Mouse (Mus musculus): ENCODE results near the gene Hbs1l. TPM values are rescaled to one million over a fixed set of nuclear protein-coding genes. Genes with fewer than 3 reads are reported as not detected.
"Not testable (repeated sequence)": the region's sequence is repeated elsewhere in the genome, so short reads cannot be mapped to it uniquely, and the experiment has no call there.

Hbs1l gene
- polyA plus RNA-seq, 1 experiment from 2014 or later: 42.7 TPM

DNA sequence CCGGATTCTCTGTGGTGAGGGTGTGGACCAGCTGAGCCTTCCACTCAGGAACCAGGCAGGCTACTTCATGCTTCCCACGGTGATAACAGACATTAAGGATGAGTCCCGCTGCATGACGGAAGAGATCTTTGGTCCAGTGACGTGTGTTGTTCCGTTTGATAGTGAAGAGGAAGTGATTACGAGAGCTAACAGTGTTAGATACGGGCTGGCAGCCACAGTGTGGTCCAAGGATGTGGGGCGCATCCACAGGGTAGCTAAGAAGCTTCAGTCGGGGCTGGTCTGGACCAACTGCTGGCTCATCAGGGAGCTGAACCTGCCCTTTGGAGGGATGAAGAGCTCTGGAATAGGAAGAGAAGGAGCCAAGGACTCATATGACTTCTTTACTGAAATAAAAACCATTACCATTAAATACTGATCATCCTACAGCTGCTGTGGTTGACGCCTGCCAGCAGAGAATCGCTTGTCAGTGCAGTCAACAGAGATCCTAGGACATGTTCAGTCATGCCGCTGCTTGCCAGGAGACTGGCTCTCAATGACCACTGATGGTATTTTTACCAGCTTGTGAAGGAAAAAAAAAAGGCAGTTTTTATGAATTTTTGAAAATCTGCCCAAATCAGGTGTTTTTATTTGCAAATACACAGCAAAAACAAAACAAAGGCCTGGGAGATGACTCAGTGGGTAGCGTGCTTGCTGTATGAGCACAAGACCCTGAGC lies 99.8 kb downstream of the Hbs1l start:
- H3K36me3 ChIP-seq (ENCODE audit: control insufficient read depth, insufficient read depth, low read length): no peaks in the 10 kb centered on the region
- H3K9ac ChIP-seq (ENCODE audit: low read length): no peak overlapping the region
- H3K4me3 ChIP-seq (ENCODE audit: low read depth, low read length): no peak overlapping the region
- H3K9me3 ChIP-seq (ENCODE audit: control insufficient read depth, low read length): no peaks in the 10 kb centered on the region
- TF ChIP-seq CTCF (IDR thresholded peaks at IDR 0.05; ENCODE audit: low read depth) (no peak), EP300 (optimal IDR thresholded peaks at IDR 0.05) (no peak)
- no peaks in the 10 kb centered on the region for H3K4me1 ChIP-seq (replicated peaks; ENCODE audit: control insufficient read depth, insufficient read depth)
- no peak for ATAC-seq (ENCODE audit: low FRiP score, low TSS enrichment)
- no peak overlapping the region for H3K27ac ChIP-seq (replicated peaks)
- 79% methylated on average over 14 of the region's 14 CpGs for WGBS
- H3K4me2 ChIP-seq (replicated peaks; ENCODE audit: low read depth): no peak overlapping the region
- H3K27me3 ChIP-seq (ENCODE audit: control insufficient read depth, insufficient read depth, low read length): no peaks in the 10 kb centered on the region
- no peak for DNase-seq (ENCODE audit: low spot score)

DNA sequence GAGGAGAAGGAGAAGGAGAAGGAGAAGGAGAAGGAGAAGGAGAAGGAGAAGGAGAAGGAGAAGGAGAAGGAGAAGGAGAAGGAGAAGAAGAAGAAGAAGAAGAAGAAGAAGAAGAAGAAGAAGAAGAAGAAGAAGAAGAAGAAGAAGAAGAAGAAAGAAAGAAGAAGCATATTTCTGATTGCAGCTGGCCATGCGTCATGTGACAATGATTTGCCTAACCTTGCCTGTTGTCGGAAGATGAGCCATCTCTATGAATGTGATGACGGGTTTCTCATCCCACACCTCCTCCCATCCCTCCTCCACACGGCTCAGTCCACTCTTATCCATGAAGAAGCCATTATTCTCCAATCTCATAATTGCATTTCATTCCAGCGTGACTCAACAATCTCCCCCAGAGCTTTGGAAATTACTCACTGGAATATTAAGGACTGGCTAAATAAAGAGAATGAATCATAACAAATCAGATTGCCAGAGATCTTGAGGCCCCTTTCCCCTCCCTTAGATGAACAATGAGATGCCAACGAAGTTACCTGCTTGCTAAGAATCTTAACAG lies 103.2 kb downstream of the Hbs1l start:
- H3K9me3 ChIP-seq (ENCODE audit: control insufficient read depth, low read length); H3K27me3 ChIP-seq (ENCODE audit: control insufficient read depth, insufficient read depth, low read length); H3K9ac ChIP-seq (ENCODE audit: low read length); H3K36me3 ChIP-seq (ENCODE audit: control insufficient read depth, insufficient read depth, low read length); H3K27ac ChIP-seq (replicated peaks); H3K4me3 ChIP-seq (ENCODE audit: low read depth, low read length); ATAC-seq (ENCODE audit: low FRiP score, low TSS enrichment); H3K4me1 ChIP-seq (replicated peaks; ENCODE audit: control insufficient read depth, insufficient read depth); DNase-seq (ENCODE audit: low spot score); H3K4me2 ChIP-seq (replicated peaks; ENCODE audit: low read depth): not testable (repeated sequence)
- WGBS: 60% methylated on average over 6 of the region's 6 CpGs

DNA sequence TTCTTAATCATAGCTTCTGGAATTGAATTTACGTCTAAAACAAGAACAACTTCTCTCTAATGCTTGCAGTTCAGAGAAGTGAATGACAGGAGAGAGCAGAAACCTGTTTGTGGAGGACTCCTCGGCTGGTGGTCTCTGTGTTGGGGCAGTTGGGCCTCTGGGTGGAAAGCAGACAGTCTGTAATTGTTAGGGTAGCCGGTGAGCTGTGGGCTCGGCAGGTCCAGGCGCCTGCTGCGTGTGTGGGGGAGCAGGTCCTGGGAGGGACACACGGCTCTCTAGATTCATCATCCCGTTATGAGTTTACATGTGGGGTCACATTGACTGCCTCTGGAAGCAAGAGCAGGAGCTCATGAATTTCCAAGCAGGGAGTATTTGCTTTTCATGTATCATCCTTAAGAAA lies 103.8 kb downstream of the Hbs1l start:
- WGBS: 44% methylated on average over 8 of the region's 8 CpGs
- H3K4me3 ChIP-seq (ENCODE audit: low read depth, low read length): no peak overlapping the region
- H3K36me3 ChIP-seq (ENCODE audit: control insufficient read depth, insufficient read depth, low read length): no peaks in the 10 kb centered on the region
- H3K4me1 ChIP-seq (replicated peaks; ENCODE audit: control insufficient read depth, insufficient read depth): no peaks in the 10 kb centered on the region
- H3K4me2 ChIP-seq (replicated peaks; ENCODE audit: low read depth): no peak overlapping the region
- no peak overlapping the region for H3K9ac ChIP-seq (ENCODE audit: low read length)
- no peaks in the 10 kb centered on the region for H3K9me3 ChIP-seq (ENCODE audit: control insufficient read depth, low read length)
- no peak for ATAC-seq (ENCODE audit: low FRiP score, low TSS enrichment)
- no peak for TF ChIP-seq CTCF (IDR thresholded peaks at IDR 0.05; ENCODE audit: low read depth)
- no peak for TF ChIP-seq EP300 (optimal IDR thresholded peaks at IDR 0.05)
- H3K27ac ChIP-seq (replicated peaks): no peak overlapping the region
- H3K27me3 ChIP-seq (ENCODE audit: control insufficient read depth, insufficient read depth, low read length): no peaks in the 10 kb centered on the region
- no peak for DNase-seq (ENCODE audit: low spot score)

DNA sequence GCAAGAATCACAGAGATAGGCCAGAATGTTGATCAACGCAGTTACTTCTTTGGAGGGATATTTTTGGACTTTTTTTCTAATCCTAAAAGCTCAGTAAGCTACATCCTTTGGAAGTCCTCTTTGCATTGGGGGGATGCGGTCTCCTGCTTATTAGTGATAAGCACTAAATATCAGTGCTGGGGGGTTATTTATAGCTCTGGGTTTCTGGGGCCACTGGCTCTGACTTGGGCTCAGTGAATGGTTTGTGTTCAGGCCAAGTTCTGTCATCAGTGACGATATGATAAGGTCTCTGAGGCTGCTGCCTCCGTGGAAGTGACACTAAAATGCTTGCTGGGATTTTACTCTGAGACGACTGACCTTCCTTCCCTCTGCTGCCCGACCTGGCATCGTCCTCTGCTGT lies 104.3 kb downstream of the Hbs1l start:
- no peak for TF ChIP-seq CTCF (IDR thresholded peaks at IDR 0.05; ENCODE audit: low read depth)
- no peak for TF ChIP-seq EP300 (optimal IDR thresholded peaks at IDR 0.05)
- Histone ChIP-seq H3K4me1 (replicated peaks; ENCODE audit: control insufficient read depth, insufficient read depth) (no peaks in the 10 kb centered on the region), H3K4me3 (ENCODE audit: low read depth, low read length) (no peak overlapping the region), H3K27ac (replicated peaks) (no peak overlapping the region), H3K9ac (ENCODE audit: low read length) (no peak overlapping the region), H3K27me3 (ENCODE audit: control insufficient read depth, insufficient read depth, low read length) (no peaks in the 10 kb centered on the region), H3K4me2 (replicated peaks; ENCODE audit: low read depth) (no peak overlapping the region), H3K9me3 (ENCODE audit: control insufficient read depth, low read length) (no peaks in the 10 kb centered on the region), H3K36me3 (ENCODE audit: control insufficient read depth, insufficient read depth, low read length) (no peaks in the 10 kb centered on the region)
- DNase-seq (ENCODE audit: low spot score): no peak
- ATAC-seq (ENCODE audit: low FRiP score, low TSS enrichment): no peak
- WGBS: 55% methylated on average over 7 of the region's 7 CpGs

DNA sequence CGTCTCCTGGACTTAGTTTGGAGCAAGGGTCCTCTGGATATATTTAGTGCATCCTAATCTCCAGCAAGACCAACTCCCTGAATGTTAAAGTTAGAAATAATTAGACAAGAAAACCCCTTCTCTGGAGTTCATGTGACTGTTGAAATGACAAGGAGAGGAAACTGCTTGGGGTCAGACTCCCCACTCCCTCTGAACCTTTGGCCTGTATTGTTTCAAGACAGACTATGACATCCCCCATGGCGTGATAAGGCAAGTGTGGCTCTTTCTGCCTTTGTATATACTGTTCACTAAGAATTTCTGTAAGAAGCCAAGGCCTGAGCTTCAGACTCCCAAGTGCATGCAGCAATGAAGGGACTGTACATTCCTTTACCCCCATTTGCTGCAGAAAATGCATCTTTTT lies 104.7 kb downstream of the Hbs1l start:
- no peak for ATAC-seq (ENCODE audit: low FRiP score, low TSS enrichment)
- H3K4me2 ChIP-seq (replicated peaks; ENCODE audit: low read depth): no peak overlapping the region
- H3K27me3 ChIP-seq (ENCODE audit: control insufficient read depth, insufficient read depth, low read length): no peaks in the 10 kb centered on the region
- H3K4me1 ChIP-seq (replicated peaks; ENCODE audit: control insufficient read depth, insufficient read depth): no peaks in the 10 kb centered on the region
- H3K9me3 ChIP-seq (ENCODE audit: control insufficient read depth, low read length): no peaks in the 10 kb centered on the region
- no peaks in the 10 kb centered on the region for H3K36me3 ChIP-seq (ENCODE audit: control insufficient read depth, insufficient read depth, low read length)
- H3K4me3 ChIP-seq (ENCODE audit: low read depth, low read length): no peak overlapping the region
- DNase-seq (ENCODE audit: low spot score): no peak
- TF ChIP-seq EP300 (optimal IDR thresholded peaks at IDR 0.05) (no peak), CTCF (IDR thresholded peaks at IDR 0.05; ENCODE audit: low read depth) (no peak)
- H3K9ac ChIP-seq (ENCODE audit: low read length): no peak overlapping the region
- H3K27ac ChIP-seq (replicated peaks): no peak overlapping the region
- WGBS: 61% methylated on average over 2 of the region's 2 CpGs

DNA sequence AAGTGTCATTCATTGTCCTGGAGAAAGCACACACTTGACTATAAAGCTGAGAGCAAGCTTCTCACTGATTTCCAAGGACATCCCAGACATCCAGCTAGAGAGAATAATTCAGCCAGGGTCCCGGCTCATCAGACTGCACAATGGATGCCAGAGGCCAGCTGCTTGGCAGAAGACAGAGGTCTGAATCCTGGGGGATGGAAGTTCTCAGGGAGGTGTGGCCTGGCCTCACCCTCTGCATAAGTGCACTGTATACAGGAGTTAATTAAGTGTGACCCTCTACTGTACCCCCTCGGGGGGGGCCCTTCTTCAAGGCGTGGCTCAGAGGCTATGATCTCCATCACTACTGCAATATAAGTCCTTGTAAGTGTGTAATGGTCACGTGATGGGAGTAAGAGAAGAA lies 105.5 kb downstream of the Hbs1l start:
- Histone ChIP-seq H3K36me3 (ENCODE audit: control insufficient read depth, insufficient read depth, low read length) (no peaks in the 10 kb centered on the region), H3K4me1 (replicated peaks; ENCODE audit: control insufficient read depth, insufficient read depth) (no peaks in the 10 kb centered on the region), H3K9me3 (ENCODE audit: control insufficient read depth, low read length) (no peaks in the 10 kb centered on the region), H3K27ac (replicated peaks) (no peak overlapping the region), H3K9ac (ENCODE audit: low read length) (no peak overlapping the region), H3K4me2 (replicated peaks; ENCODE audit: low read depth) (no peak overlapping the region), H3K27me3 (ENCODE audit: control insufficient read depth, insufficient read depth, low read length) (no peaks in the 10 kb centered on the region), H3K4me3 (ENCODE audit: low read depth, low read length) (no peak overlapping the region)
- DNase-seq (ENCODE audit: low spot score): no peak
- TF ChIP-seq EP300 (optimal IDR thresholded peaks at IDR 0.05) (no peak), CTCF (IDR thresholded peaks at IDR 0.05; ENCODE audit: low read depth) (no peak)
- no peak for ATAC-seq (ENCODE audit: low FRiP score, low TSS enrichment)
- 53% methylated on average over 4 of the region's 4 CpGs for WGBS
